Mouse (Mus musculus) forebrain, embryonic 16.5 days (tissue): ENCODE measurements around the gene Ccdc85b. TPM values are rescaled to one million over a fixed set of nuclear protein-coding genes. Genes with fewer than 3 reads are reported as not detected.

Experiments
- ATAC-seq: fragments of 200-750 bp; cut with Nextera tagmentation; 2 replicates; pipeline ENCODE4 v1.8.0; 2017; ENCODE audit warnings: mild to moderate bottlenecking, moderate library complexity
- H3K27ac ChIP-seq: fragments of 300-500 bp; sonication (generic); 2 replicates; pipeline ENCODE4 v1.5.1; 2014; ENCODE audit warnings: low read length, control low read depth
- H3K27me3 ChIP-seq: fragments of 300-500 bp; sonication (generic); replicated peaks from 2 replicates; pipeline ENCODE4 v1.6.1; 2014; ENCODE audit warnings: low read length; ENCODE audit not compliant: control insufficient read depth, insufficient read depth
- H3K36me3 ChIP-seq: fragments of 300-500 bp; sonication (generic); 2 replicates; pipeline ENCODE4 v1.6.1; 2014; ENCODE audit not compliant: control insufficient read depth, insufficient read depth
- H3K4me1 ChIP-seq: fragments of 300-500 bp; sonication (generic); replicated peaks from 2 replicates; pipeline ENCODE4 v1.6.1; 2014; ENCODE audit warnings: low read length; ENCODE audit not compliant: control insufficient read depth, insufficient read depth
- H3K4me2 ChIP-seq: fragments of 300-500 bp; sonication (generic); 2 replicates; pipeline ENCODE4 v1.6.1; 2014; ENCODE audit warnings: mild to moderate bottlenecking, low read length, control low read depth
- H3K4me3 ChIP-seq: fragments of 300-500 bp; sonication (generic); replicated peaks from 2 replicates; pipeline ENCODE4 v1.5.1; 2014; ENCODE audit warnings: mild to moderate bottlenecking, low read length, control low read depth
- H3K9ac ChIP-seq: fragments of 300-500 bp; sonication (generic); replicated peaks from 2 replicates; pipeline ENCODE4 v1.6.1; 2014; ENCODE audit warnings: low read depth, low read length, control low read depth
- H3K9me3 ChIP-seq: fragments of 300-500 bp; sonication (generic); 2 replicates; pipeline ENCODE4 v1.6.1; 2016; ENCODE audit warnings: low read length; ENCODE audit not compliant: control insufficient read depth
- WGBS: fragments of 180-500 bp; shearing (Covaris S2); extraction: QIAGEN DNeasy Blood & Tissue Kit; methylation state at CpG from one replicate; pipeline ENCODE4 v1.1.7; 2014; 5-methylcytosine and 5-hydroxymethylcytosine counted together
- polyA plus RNA-seq: library from polyadenylated mRNA; unstranded; fragments of >200 nt; fragmentation: Nextera tagmentation; extraction: Ambion mirVana; gene quantifications from 2 replicates; pipeline ENCODE4 v1.2.1, GENCODE M21; 2015

Gene Ccdc85b
- polyA plus RNA-seq, 1 experiment from 2014 or later, result 8.8 TPM

DNA sequence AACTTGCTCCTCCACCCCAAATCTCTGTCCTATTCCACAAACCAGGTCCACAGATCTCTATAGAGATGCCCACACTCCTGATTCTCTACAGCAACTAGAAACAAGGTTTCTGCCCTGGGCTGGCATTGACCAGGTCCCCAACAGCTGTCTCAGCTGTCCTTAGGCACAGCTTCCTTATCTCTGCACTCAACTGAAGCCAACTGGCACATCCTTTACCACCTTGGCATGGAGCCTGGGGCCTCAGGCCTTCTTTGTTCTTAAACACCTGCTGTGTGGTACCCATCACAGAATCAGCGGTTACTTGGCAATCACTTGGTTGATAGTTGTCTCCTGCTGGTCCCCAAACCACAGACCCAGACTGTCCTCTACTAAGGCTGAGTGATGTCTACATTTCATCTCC is 27.3 kb downstream of the Ccdc85b start:
- Histone ChIP-seq H3K4me2 (no peak overlapping the region), H3K27me3 (no peaks in the 10 kb centered on the region), H3K9me3 (no peaks in the 10 kb centered on the region), H3K9ac (no peak overlapping the region), H3K27ac (no peak overlapping the region), H3K4me1 (peaks cover 19% of the 10 kb centered on the region), H3K4me3 (no peak overlapping the region), H3K36me3 (peaks cover 3% of the 10 kb centered on the region; the same call in 1 of the 2 replicates)
- ATAC-seq, result no peak
- 50% methylated on average over 1 of the region's 1 CpGs for WGBS

DNA sequence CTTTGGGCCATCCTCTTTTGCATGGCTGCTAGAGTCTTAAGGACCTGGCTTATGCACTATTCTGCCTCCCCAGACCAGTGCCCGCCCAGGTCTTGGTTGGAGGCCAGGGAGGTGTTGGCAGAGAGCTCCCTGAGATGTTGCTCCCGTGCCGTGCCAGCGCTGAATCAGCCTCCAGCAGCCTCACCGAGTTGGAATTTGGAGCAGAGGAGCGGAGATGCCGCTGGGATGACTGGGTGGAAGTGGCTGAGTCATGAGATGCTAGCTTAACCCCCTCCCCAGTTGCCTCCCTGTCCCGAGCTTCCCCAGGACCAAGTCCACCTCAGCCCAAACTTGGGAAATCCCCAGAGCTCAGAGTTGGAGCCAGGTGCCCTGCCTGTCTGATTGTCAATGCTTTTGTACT is 27.9 kb downstream of the Ccdc85b start:
- 73% methylated on average over 8 of the region's 8 CpGs for WGBS
- H3K9me3 ChIP-seq, result no peaks in the 10 kb centered on the region
- no peak for ATAC-seq
- H3K4me2 ChIP-seq, result no peak overlapping the region
- no peak overlapping the region for H3K4me3 ChIP-seq
- peaks cover 3% of the 10 kb centered on the region; the same call in 1 of the 2 replicates for H3K36me3 ChIP-seq
- no peak overlapping the region for H3K9ac ChIP-seq
- no peak overlapping the region for H3K27ac ChIP-seq
- no peaks in the 10 kb centered on the region for H3K27me3 ChIP-seq
- peaks cover 19% of the 10 kb centered on the region for H3K4me1 ChIP-seq

DNA sequence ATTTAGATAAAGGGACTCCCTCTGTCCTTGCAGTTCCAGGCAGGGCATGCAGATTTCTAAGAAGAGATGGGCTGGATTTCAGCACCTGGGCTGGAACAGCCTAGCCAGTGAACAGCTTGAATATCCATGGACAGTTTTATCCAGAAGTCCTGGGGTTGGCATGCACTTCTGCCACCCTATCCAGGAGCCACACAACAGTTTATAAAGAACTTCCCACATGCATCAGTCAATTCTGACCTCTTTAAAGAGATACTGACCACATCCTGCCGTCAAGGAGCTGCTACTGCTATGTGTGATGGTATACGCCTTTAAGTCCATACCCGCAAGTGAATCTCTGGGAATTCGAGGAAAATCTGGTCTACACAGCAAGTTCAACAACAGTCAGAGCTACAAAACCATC is 28.5 kb downstream of the Ccdc85b start:
- Histone ChIP-seq H3K36me3 (peaks cover 3% of the 10 kb centered on the region; the same call in 1 of the 2 replicates), H3K9ac (no peak overlapping the region), H3K27ac (no peak overlapping the region), H3K4me2 (no peak overlapping the region), H3K4me1 (peaks cover 19% of the 10 kb centered on the region), H3K9me3 (no peaks in the 10 kb centered on the region), H3K27me3 (no peaks in the 10 kb centered on the region), H3K4me3 (no peak overlapping the region)
- 87% methylated on average over 4 of the region's 4 CpGs for WGBS
- no peak for ATAC-seq

DNA sequence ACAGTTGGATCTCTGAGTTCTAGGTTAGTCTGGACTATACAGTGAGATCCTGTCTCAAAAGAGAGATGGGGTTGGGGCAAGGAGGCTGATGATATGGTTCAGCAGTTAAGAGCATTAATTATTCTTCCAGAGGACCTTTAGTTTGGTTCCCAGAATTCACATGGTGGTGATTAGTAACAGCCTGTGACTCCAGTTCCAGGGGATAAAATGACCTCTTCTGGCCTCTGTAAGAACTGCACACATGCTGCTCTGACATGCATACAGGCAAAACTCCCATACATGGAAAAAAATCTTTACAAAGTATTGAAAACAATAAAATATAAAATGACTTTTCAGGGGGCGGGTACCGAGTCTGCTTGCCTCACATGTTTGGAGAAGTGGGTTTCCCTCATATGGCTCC is 29.6 kb downstream of the Ccdc85b start:
- no peak overlapping the region for H3K4me2 ChIP-seq
- H3K36me3 ChIP-seq, result peaks cover 4% of the 10 kb centered on the region; the same call in 1 of the 2 replicates
- ATAC-seq, result no peak
- no peaks in the 10 kb centered on the region for H3K27me3 ChIP-seq
- H3K9me3 ChIP-seq, result no peaks in the 10 kb centered on the region
- no peak overlapping the region for H3K9ac ChIP-seq
- H3K27ac ChIP-seq, result no peak overlapping the region
- 91% methylated on average over 2 of the region's 2 CpGs for WGBS
- no peak overlapping the region for H3K4me3 ChIP-seq
- peaks cover 25% of the 10 kb centered on the region for H3K4me1 ChIP-seq

DNA sequence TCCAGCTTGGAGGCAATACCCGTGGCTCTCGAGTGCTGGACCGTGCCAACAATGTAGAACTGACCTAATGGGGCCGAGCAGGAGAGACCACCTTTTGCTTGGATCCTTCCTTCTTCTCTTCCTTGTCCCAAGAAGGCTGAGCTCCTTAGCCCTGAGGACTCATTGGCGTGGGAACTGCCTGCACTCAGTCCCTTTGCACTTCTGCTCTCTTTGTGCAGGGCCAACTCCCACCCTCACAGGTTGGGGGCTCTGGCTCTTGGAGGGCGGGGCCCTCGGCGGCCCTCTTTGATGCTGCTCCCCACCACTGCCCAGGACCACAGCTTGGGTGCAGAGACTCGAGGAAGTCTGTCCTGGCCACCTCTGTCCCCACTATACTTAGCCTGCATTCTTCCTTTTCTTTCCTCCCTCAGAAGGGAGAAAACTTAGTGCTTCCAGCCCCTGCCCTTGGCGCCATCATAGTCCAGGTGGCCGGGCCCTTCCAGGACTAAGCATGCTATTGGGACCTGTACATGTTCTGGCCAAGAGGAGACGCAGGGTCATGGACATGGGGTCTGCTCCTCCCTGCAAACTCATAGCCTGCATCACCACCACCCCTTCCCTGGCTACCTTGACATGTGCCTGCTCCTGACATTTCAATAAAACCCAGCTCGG is 30.9 kb downstream of the Ccdc85b start:
- Histone ChIP-seq H3K27me3 (no peaks in the 10 kb centered on the region), H3K36me3 (peaks cover 7% of the 10 kb centered on the region; the same call in 1 of the 2 replicates), H3K27ac (no peak overlapping the region), H3K4me3 (no peak overlapping the region), H3K4me2 (no peak overlapping the region), H3K9me3 (no peaks in the 10 kb centered on the region), H3K9ac (no peak overlapping the region), H3K4me1 (peaks cover 37% of the 10 kb centered on the region)
- ATAC-seq, result no peak
- 92% methylated on average over 13 of the region's 13 CpGs for WGBS

DNA sequence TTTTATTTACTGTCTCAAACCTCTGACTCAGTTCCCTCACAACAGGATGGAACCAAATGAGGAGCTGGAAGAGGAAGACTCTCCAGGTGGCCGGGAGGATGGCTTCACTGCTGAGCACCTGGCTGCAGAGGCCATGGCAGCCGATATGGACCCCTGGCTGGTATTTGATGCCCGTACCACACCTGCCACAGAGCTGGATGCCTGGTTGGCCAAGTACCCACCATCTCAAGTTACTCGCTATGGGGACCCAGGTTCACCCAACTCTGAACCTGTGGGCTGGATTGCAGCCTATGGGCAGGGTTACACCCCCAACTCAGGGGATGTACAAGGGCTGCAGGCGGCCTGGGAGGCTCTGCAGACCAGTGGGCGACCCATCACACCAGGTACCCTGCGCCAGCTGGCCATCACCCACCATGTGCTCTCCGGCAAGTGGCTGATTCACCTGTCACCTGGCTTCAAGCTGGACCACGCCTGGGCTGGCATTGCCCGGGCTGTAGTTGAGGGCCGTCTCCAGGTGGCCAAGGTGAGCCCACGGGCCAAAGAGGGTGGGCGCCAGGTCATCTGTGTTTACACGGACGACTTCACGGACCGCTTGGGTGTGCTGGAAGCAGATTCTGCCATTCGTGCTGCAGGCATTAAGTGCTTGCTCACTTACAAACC is 31.7 kb downstream of the Ccdc85b start:
- WGBS, result 87% methylated on average over 18 of the region's 18 CpGs
- Histone ChIP-seq H3K27me3 (no peaks in the 10 kb centered on the region), H3K36me3 (peaks cover 7% of the 10 kb centered on the region; the same call in 1 of the 2 replicates), H3K9ac (peak overlapping the region; percentile 98), H3K4me3 (peak overlapping the region; percentile 78), H3K27ac (peak overlapping the region; percentile 85), H3K4me1 (peaks cover 37% of the 10 kb centered on the region), H3K4me2 (peak overlapping the region; percentile 83), H3K9me3 (no peaks in the 10 kb centered on the region)
- no peak for ATAC-seq

DNA sequence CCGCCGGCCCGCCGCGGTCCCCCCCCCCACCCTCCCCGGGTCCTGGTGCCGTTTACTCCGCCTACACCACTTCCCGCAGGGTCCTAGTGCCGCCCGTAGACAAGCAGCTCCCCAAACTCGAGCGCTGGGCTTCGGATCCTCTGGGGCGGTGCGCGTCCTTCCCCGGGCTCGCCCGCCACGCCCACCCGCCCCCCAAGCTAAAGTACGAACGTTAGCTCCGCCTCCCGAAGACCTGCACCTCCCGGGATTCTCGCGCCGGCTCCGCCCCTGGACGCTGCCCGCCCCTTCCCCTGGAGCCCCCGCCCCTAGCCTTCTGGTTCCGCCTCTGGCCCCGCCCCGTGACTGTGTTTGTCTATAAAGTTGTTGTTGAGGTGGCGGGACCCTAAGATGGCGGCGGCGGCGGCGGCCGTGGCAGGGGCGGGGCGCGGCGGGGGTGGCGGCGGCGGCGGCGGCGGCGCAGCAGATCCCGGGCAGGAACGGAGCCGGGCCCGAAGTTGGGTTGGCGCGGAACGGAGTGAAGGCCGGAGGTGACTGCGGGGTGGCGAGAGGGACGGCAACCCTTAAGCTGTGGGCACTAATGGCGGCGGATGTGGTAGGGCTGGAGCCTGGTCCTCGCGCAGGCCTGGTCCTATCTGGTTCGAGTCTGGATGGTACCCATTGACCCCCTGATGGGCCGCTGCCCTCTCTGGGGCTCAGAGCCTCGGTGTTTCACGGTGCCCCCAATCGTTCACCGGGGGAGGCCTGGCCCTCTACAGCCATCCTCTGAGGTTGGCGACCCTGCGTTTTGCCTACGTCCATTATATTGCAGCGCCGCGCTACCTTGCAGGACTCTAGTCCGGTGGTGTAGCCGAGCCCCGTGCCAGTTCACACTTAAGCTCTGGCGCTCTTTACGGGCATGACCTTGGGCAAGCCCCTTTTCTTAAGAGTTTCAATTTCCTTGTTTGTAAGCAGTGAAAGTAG is 32.6 kb downstream of the Ccdc85b start, which contains the start of the genes Drap1 and AI837181:
Drap1 (minus strand) TSS at position 198 of the 960 bp plus-strand sequence.
AI837181 (plus strand) TSS at position 363 of the 960 bp plus-strand sequence.
- peak within 1 kb of the TSS; percentile 78 for H3K4me3 ChIP-seq
- no peaks in the 10 kb centered on the region for H3K9me3 ChIP-seq
- no peaks in the 10 kb centered on the region for H3K27me3 ChIP-seq
- H3K4me2 ChIP-seq, result peak within 1 kb of the TSS; percentile 91
- peaks cover 8% of the 10 kb centered on the region; the same call in 1 of the 2 replicates for H3K36me3 ChIP-seq
- WGBS, result under 1% methylated on average over 73 of the region's 87 CpGs
- H3K27ac ChIP-seq, result peak within 1 kb of the TSS; percentile 85
- peaks cover 37% of the 10 kb centered on the region for H3K4me1 ChIP-seq
- peak; percentile 96 for ATAC-seq
- peak within 1 kb of the TSS; percentile 98 for H3K9ac ChIP-seq

DNA sequence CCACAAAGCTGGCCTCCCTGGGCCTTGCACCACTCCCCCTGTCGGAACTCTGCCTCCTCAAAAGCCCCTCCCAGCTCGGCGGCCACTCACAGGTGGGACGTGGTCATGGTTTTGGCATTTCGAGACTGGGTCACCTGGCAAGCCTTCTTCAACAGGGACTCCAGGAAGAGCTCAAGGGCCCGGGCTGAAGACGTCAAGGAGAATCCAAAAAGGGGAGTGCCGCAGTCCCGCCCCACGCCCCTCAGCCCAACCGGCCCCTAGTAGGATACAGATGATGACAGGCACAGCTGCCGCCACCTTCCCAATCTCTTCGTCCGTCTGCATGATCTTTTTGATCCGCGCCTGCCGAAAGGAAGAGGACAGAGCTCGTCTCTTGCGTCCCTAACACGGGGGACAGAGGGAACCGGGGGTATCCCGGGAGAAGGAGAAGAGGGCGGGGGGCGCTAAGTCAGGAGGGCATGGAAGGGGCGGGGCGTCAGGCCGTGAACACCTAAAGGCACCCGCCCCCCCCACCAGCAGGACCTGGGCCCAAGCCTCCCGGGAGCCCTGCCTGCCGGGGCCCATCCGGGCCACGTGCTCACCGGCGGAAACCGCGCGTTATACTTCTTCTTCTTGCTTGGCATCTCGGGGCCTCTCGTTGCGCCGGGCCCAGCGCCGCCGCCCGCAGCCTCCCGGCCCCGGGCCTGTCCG is 33.5 kb downstream of the Ccdc85b start:
- Histone ChIP-seq H3K4me1 (peaks cover 37% of the 10 kb centered on the region), H3K9ac (peak overlapping the region; percentile 92), H3K27ac (peak overlapping the region; percentile 80), H3K4me2 (peak overlapping the region; percentile 91), H3K27me3 (no peaks in the 10 kb centered on the region), H3K36me3 (peaks cover 9% of the 10 kb centered on the region; the same call in 1 of the 2 replicates), H3K9me3 (no peaks in the 10 kb centered on the region), H3K4me3 (peak overlapping the region; percentile 78)
- no peak; the same call in none of the 2 replicates for ATAC-seq
- WGBS, result under 1% methylated on average over 32 of the region's 48 CpGs
